Mouse (Mus musculus): ENCODE results near the gene Fbxl20. TPM values are rescaled to one million over a fixed set of nuclear protein-coding genes. Genes with fewer than 3 reads are reported as not detected.

Gene Fbxl20
- polyA plus RNA-seq, 1 experiment from 2014 or later: 7.3 TPM

- H3K27ac ChIP-seq (ENCODE audit: low read depth, low read length): no peak overlapping the region
- ATAC-seq: no peak
- H3K27me3 ChIP-seq (replicated peaks; ENCODE audit: control insufficient read depth, insufficient read depth, low read length): peaks cover 19% of the 10 kb centered on the region
- WGBS: 86% methylated on average over 8 of the region's 8 CpGs
- H3K9me3 ChIP-seq (ENCODE audit: control insufficient read depth): no peaks in the 10 kb centered on the region
- H3K4me3 ChIP-seq (ENCODE audit: low read depth, low read length): no peak overlapping the region
- H3K36me3 ChIP-seq (ENCODE audit: control insufficient read depth, insufficient read depth): no peaks in the 10 kb centered on the region
- no peak overlapping the region for H3K9ac ChIP-seq (ENCODE audit: low read depth, low read length)
- TF ChIP-seq CTCF (IDR thresholded peaks at IDR 0.05; ENCODE audit: low read depth): no peak
- no peak overlapping the region for H3K4me2 ChIP-seq (replicated peaks; ENCODE audit: low read depth)
- no peaks in the 10 kb centered on the region for H3K4me1 ChIP-seq (replicated peaks; ENCODE audit: control insufficient read depth, insufficient read depth, low read length)
Measured at GRCm38 (mm10) chr11:98040975-98041374, 109.2 kb downstream of the Fbxl20 start.

DNA sequence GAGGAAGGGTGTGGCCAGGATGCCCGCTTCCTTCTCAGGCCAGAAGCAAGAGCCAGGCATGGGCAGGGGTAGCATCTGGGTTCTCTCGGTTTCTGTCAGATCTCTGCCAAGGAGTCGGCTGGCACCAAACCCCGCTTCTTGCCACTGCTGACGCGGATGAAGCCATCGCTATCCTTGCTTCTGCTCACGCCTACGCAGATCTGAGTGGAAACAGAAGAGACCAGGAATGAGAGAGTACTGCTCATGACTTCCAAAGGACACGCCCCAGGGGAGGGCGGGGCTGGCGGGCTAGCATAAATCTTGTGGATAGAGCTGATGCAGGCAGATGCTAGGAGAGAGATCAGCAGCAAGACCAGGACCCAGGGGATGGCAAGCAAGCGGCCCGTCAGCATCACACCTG lies 112.3 kb downstream of the Fbxl20 start:
- H3K4me3 ChIP-seq (ENCODE audit: low read depth, low read length): no peak overlapping the region
- peaks cover 24% of the 10 kb centered on the region for H3K27me3 ChIP-seq (replicated peaks; ENCODE audit: control insufficient read depth, insufficient read depth, low read length)
- TF ChIP-seq CTCF (IDR thresholded peaks at IDR 0.05; ENCODE audit: low read depth): no peak
- no peaks in the 10 kb centered on the region for H3K9me3 ChIP-seq (ENCODE audit: control insufficient read depth)
- WGBS: 55% methylated on average over 14 of the region's 14 CpGs
- H3K27ac ChIP-seq (ENCODE audit: low read depth, low read length): no peak overlapping the region
- H3K36me3 ChIP-seq (ENCODE audit: control insufficient read depth, insufficient read depth): no peaks in the 10 kb centered on the region
- no peak overlapping the region for H3K9ac ChIP-seq (ENCODE audit: low read depth, low read length)
- H3K4me1 ChIP-seq (replicated peaks; ENCODE audit: control insufficient read depth, insufficient read depth, low read length): no peaks in the 10 kb centered on the region
- no peak for ATAC-seq
- no peak overlapping the region for H3K4me2 ChIP-seq (replicated peaks; ENCODE audit: low read depth)

- WGBS: 1% methylated on average over 27 of the region's 27 CpGs
Measured at GRCm38 (mm10) chr11:98035977-98036377, 114.2 kb downstream of the Fbxl20 start.

GRCm38 (mm10) chr11:98034840-98035239 lies 115.4 kb downstream of the Fbxl20 start:
- ATAC-seq: no peak
- H3K27ac ChIP-seq (ENCODE audit: low read depth, low read length): no peak overlapping the region
- H3K9me3 ChIP-seq (ENCODE audit: control insufficient read depth): no peaks in the 10 kb centered on the region
- TF ChIP-seq CTCF (IDR thresholded peaks at IDR 0.05; ENCODE audit: low read depth): no peak
- H3K36me3 ChIP-seq (ENCODE audit: control insufficient read depth, insufficient read depth): peaks cover 14% of the 10 kb centered on the region
- peaks cover 24% of the 10 kb centered on the region for H3K27me3 ChIP-seq (replicated peaks; ENCODE audit: control insufficient read depth, insufficient read depth, low read length)
- WGBS: 52% methylated on average over 4 of the region's 4 CpGs
- no peaks in the 10 kb centered on the region for H3K4me1 ChIP-seq (replicated peaks; ENCODE audit: control insufficient read depth, insufficient read depth, low read length)
- no peak overlapping the region for H3K4me2 ChIP-seq (replicated peaks; ENCODE audit: low read depth)
- no peak overlapping the region for H3K4me3 ChIP-seq (ENCODE audit: low read depth, low read length)
- no peak overlapping the region for H3K9ac ChIP-seq (ENCODE audit: low read depth, low read length)

More at GRCm38 (mm10) chr11:98035977-98036377, 114.2 kb downstream of the Fbxl20 start:
- TF ChIP-seq CTCF (IDR thresholded peaks at IDR 0.05; ENCODE audit: low read depth): peak; percentile 29; the same call in 1 of the 2 replicates
- no peaks in the 10 kb centered on the region for H3K4me1 ChIP-seq (replicated peaks; ENCODE audit: control insufficient read depth, insufficient read depth, low read length)
- H3K4me3 ChIP-seq (ENCODE audit: low read depth, low read length): peak overlapping the region; percentile 22
- H3K4me2 ChIP-seq (replicated peaks; ENCODE audit: low read depth): peak overlapping the region; percentile 63
- H3K27me3 ChIP-seq (replicated peaks; ENCODE audit: control insufficient read depth, insufficient read depth, low read length): peaks cover 24% of the 10 kb centered on the region
- H3K27ac ChIP-seq (ENCODE audit: low read depth, low read length): no peak overlapping the region
- no peak overlapping the region for H3K9ac ChIP-seq (ENCODE audit: low read depth, low read length)
- 0 out of 2 replicates have a peak, but pooled peaks have one; percentile 19 for ATAC-seq
- no peaks in the 10 kb centered on the region for H3K9me3 ChIP-seq (ENCODE audit: control insufficient read depth)
- peaks cover 2% of the 10 kb centered on the region for H3K36me3 ChIP-seq (ENCODE audit: control insufficient read depth, insufficient read depth)

GRCm38 (mm10) chr11:98034061-98034460 lies 116.1 kb downstream of the Fbxl20 start:
- WGBS: 73% methylated on average over 5 of the region's 5 CpGs
- peaks cover 24% of the 10 kb centered on the region for H3K27me3 ChIP-seq (replicated peaks; ENCODE audit: control insufficient read depth, insufficient read depth, low read length)
- H3K4me1 ChIP-seq (replicated peaks; ENCODE audit: control insufficient read depth, insufficient read depth, low read length): no peaks in the 10 kb centered on the region
- no peak overlapping the region for H3K4me3 ChIP-seq (ENCODE audit: low read depth, low read length)
- H3K4me2 ChIP-seq (replicated peaks; ENCODE audit: low read depth): no peak overlapping the region
- no peak overlapping the region for H3K9ac ChIP-seq (ENCODE audit: low read depth, low read length)
- TF ChIP-seq CTCF (IDR thresholded peaks at IDR 0.05; ENCODE audit: low read depth): no peak
- H3K9me3 ChIP-seq (ENCODE audit: control insufficient read depth): no peaks in the 10 kb centered on the region
- no peak overlapping the region for H3K27ac ChIP-seq (ENCODE audit: low read depth, low read length)
- H3K36me3 ChIP-seq (ENCODE audit: control insufficient read depth, insufficient read depth): peaks cover 22% of the 10 kb centered on the region
- ATAC-seq: no peak

Other genes with a start within 250 kb of the Fbxl20 start
- gene Plxdc1, start 164.0 kb downstream of the Fbxl20 start, polyA plus RNA-seq (2015; fragmentation: Nextera tagmentation; extraction: Ambion mirVana): 0.30 and 0.31 TPM in 2 replicates
- gene Arl5c, start 154.2 kb downstream of the Fbxl20 start, polyA plus RNA-seq (2015; fragmentation: Nextera tagmentation; extraction: Ambion mirVana): 4.2 and 4.4 TPM in 2 replicates
- gene Cacnb1, start 127.4 kb downstream of the Fbxl20 start, polyA plus RNA-seq (2015; fragmentation: Nextera tagmentation; extraction: Ambion mirVana): 2.8 and 3.2 TPM in 2 replicates
- gene Rpl19, start 123.7 kb downstream of the Fbxl20 start, polyA plus RNA-seq (2015; fragmentation: Nextera tagmentation; extraction: Ambion mirVana): 668 and 699 TPM in 2 replicates
- gene Stac2, start 96.9 kb downstream of the Fbxl20 start, polyA plus RNA-seq (2015; fragmentation: Nextera tagmentation; extraction: Ambion mirVana): 0.13 TPM in 1 of 2 replicates, not detected in the other
- gene Med1, start 42.9 kb upstream of the Fbxl20 start, polyA plus RNA-seq (2015; fragmentation: Nextera tagmentation; extraction: Ambion mirVana): 25.2 and 25.3 TPM in 2 replicates
- gene Cdk12, start 52.7 kb upstream of the Fbxl20 start, polyA plus RNA-seq (2015; fragmentation: Nextera tagmentation; extraction: Ambion mirVana): 4.9 and 6.4 TPM in 2 replicates
- gene Neurod2, start 179.2 kb upstream of the Fbxl20 start, polyA plus RNA-seq (2015; fragmentation: Nextera tagmentation; extraction: Ambion mirVana): 0.07 TPM in 1 of 2 replicates, not detected in the other
- gene Ppp1r1b, start 198.0 kb upstream of the Fbxl20 start, polyA plus RNA-seq (2015; fragmentation: Nextera tagmentation; extraction: Ambion mirVana): 99.5 and 102 TPM in 2 replicates
- 29.0 and 30.1 TPM in 2 replicates for gene Stard3, start 208.0 kb upstream of the Fbxl20 start, polyA plus RNA-seq (2015; fragmentation: Nextera tagmentation; extraction: Ambion mirVana)
- 0.44 and 0.69 TPM in 2 replicates for gene Tcap, start 233.4 kb upstream of the Fbxl20 start, polyA plus RNA-seq (2015; fragmentation: Nextera tagmentation; extraction: Ambion mirVana)
- gene Pnmt, start 236.0 kb upstream of the Fbxl20 start, polyA plus RNA-seq (2015; fragmentation: Nextera tagmentation; extraction: Ambion mirVana): not detected in 2 replicates

All from intestine, postnatal 0 days (tissue).